Mouse (Mus musculus) lung, embryonic 16.5 days (tissue): ENCODE results near the gene 4930518I15Rik. TPM values are rescaled to one million over a fixed set of nuclear protein-coding genes. Genes with fewer than 3 reads are reported as not detected.

ENCODE experiments used
- ATAC-seq: fragments of 200-750 bp; cut with Nextera tagmentation; 2 replicates; pipeline ENCODE4 v1.8.0; 2017; ENCODE audit warnings: low read depth, mild to moderate bottlenecking, moderate library complexity
- H3K27ac ChIP-seq: fragments of 300-500 bp; sonication (generic); 2 replicates; pipeline ENCODE4 v1.5.1; 2014; ENCODE audit warnings: mild to moderate bottlenecking, control low read depth, low read length
- H3K27me3 ChIP-seq: fragments of 300-500 bp; sonication (generic); 2 replicates; pipeline ENCODE4 v1.6.1; 2014; ENCODE audit warnings: low read depth, low read length, mixed read lengths; ENCODE audit not compliant: control insufficient read depth, insufficient read depth
- H3K36me3 ChIP-seq: fragments of 300-500 bp; sonication (generic); 2 replicates; pipeline ENCODE4 v1.6.1; 2014; ENCODE audit warnings: low read length; ENCODE audit not compliant: control insufficient read depth, insufficient read depth
- H3K4me1 ChIP-seq: fragments of 300-500 bp; sonication (generic); replicated peaks from 2 replicates; pipeline ENCODE4 v1.6.1; 2014; ENCODE audit warnings: low read length, mixed read lengths; ENCODE audit not compliant: control insufficient read depth, insufficient read depth
- H3K4me2 ChIP-seq: fragments of 300-500 bp; sonication (generic); 2 replicates; pipeline ENCODE4 v1.6.1; 2014; ENCODE audit warnings: low read depth, low read length, control low read depth
- H3K4me3 ChIP-seq: fragments of 300-500 bp; sonication (generic); 2 replicates; pipeline ENCODE4 v1.5.1; 2014; ENCODE audit warnings: mild to moderate bottlenecking, low read length, control low read depth
- H3K9ac ChIP-seq: fragments of 300-500 bp; sonication (generic); 2 replicates; pipeline ENCODE4 v1.6.1; 2014; ENCODE audit warnings: low read length, control low read depth
- H3K9me3 ChIP-seq: fragments of 300-500 bp; sonication (generic); 2 replicates; pipeline ENCODE4 v1.6.1; 2016; ENCODE audit warnings: low read length; ENCODE audit not compliant: control insufficient read depth
- WGBS: fragments of 180-500 bp; shearing (Covaris S2); extraction: QIAGEN DNeasy Blood & Tissue Kit; methylation state at CpG from one replicate; pipeline ENCODE4 v1.1.7; 2014; 5-methylcytosine and 5-hydroxymethylcytosine counted together
- polyA plus RNA-seq: library from polyadenylated mRNA; unstranded; fragments of >200 nt; fragmentation: Nextera tagmentation; extraction: Ambion mirVana; gene quantifications from 2 replicates; pipeline ENCODE4 v1.2.1, GENCODE M21; 2015

Gene 4930518I15Rik
- polyA plus RNA-seq, 1 experiment from 2014 or later: 7.6 TPM

DNA sequence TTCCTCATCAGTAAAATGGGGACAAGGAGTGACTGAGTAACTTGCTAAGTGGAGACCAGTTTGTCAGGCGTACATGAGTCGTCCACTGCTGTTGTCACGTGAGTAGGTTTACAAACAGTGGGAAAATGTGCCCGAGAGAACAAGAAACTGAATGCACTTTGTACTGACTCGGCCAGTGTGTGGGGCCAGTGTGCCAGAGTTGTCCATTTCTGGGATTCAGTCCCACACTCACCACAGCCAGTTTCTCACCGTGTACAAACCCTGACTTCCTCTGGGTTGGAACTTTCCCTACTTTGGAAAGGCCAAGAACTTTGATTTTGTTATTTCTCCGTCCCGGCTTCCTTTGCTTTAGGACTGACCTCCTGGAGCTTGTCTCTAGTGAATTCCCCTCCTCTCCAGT lies 11.2 kb upstream of the 4930518I15Rik start:
- Histone ChIP-seq H3K4me3 (no peak overlapping the region), H3K4me1 (peaks cover 21% of the 10 kb centered on the region), H3K27me3 (no peaks in the 10 kb centered on the region), H3K9ac (no peak overlapping the region), H3K36me3 (peaks cover 14% of the 10 kb centered on the region), H3K9me3 (no peaks in the 10 kb centered on the region), H3K27ac (no peak overlapping the region), H3K4me2 (no peak overlapping the region)
- 70% methylated on average over 8 of the region's 8 CpGs for WGBS
- no peak for ATAC-seq

DNA sequence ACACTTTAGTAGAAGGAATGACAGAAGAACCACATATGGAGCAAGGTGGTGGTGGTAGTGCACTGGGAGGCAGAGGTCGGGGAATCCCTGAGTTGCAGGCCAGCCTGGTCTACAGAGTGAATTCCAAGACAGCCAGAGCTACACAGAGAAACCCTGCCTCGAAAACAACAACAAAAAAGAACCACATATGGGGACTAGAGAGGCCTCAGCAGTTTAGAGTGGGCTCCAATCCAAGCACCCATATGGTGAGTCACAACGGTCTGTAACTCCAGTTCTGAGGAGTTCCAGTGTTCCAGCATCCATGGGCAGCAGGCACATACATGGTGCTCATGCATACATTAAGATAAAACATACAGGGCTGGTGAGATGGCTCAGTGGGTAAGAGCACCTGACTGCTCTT lies 6.7 kb upstream of the 4930518I15Rik start:
- peak overlapping the region; percentile 61 for H3K4me2 ChIP-seq
- peak overlapping the region; percentile 98 for H3K4me3 ChIP-seq
- no peaks in the 10 kb centered on the region for H3K27me3 ChIP-seq
- peak overlapping the region; percentile 99 for H3K9ac ChIP-seq
- H3K27ac ChIP-seq: peak overlapping the region; percentile 94
- peaks cover 18% of the 10 kb centered on the region for H3K4me1 ChIP-seq
- WGBS: 62% methylated on average over 3 of the region's 3 CpGs
- ATAC-seq: no peak
- peaks cover 5% of the 10 kb centered on the region; the same call in 1 of the 2 replicates for H3K36me3 ChIP-seq
- H3K9me3 ChIP-seq: no peaks in the 10 kb centered on the region

DNA sequence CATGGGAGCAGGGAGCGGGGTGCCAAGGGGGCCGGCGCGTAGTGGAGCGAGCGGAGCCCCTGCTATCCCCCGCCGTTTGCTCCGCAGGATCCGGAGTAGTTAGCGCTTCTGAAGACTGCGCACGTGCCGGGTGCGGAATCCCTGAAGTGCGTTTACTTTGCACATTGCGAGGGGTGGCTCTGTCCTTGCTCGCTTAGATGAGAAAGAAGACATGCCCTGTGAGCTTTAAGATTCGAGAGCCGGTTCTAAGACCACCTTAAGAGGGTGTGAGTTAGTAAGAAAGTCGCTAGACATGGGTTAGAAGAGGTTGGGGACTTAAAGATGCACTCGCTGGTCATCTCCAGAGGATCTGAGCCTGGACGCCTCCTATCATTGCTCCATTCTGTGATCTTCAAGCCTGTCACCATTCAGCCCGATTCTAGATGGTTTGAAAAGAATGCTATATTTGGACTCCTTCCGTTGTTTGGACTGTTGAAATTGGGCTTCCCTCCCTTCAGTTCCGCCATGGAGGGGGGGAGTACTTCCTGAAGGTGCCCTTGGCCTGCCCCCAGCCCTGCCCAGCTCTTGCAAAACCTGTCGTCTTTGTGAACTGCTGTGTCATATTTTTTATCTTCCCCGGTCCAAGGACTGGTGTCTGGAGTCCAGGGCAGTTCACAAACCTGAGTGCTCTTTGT lies 5.9 kb upstream of the 4930518I15Rik start:
- H3K36me3 ChIP-seq: peaks cover 5% of the 10 kb centered on the region; the same call in 1 of the 2 replicates

DNA sequence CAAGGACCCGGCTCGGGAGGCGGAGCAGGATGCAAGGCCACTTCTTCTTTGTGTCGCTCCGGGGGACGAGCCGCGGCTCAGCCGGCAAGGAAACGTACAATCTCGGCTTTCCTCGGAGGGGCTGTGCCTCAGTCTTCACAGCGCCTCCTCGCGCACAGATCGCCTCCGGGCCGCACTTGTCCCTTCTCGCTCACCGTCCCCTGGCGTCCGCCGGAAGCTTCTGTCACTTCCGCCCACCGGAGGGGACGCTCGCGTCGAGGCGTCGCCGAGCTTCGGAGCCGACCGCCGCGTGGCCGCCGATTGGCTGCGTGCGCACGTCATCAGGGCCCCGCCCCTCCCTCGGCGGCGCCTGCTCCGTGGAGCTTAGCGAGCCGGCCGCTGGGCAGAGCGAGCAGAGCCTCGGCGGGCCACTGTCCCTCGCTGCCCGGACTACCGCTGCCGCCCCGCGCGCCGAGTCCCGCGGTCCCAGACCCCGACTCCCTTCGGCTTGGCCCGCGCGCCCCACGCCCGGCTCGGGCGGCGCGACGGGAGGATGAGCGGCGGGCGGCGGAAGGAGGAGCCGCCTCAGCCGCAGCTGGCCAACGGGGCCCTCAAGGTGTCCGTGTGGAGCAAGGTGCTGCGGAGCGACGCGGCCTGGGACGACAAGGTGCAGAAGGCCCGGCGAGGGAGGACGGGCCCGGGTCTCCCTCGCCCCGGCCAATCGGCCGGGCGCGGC lies 5.2 kb upstream of the 4930518I15Rik start, which contains the start of gene Rab5if:
TSS of gene Rab5if (plus strand) at position 357 of the 715 bp plus-strand sequence.
- Histone ChIP-seq H3K27me3 (no peaks in the 10 kb centered on the region), H3K9me3 (no peaks in the 10 kb centered on the region)

More for the DNA sequence above, 5.9 kb upstream of the 4930518I15Rik start:
- ATAC-seq: peak; percentile 3; the same call in 1 of the 2 replicates
- Histone ChIP-seq H3K9ac (peak overlapping the region; percentile 99), H3K4me2 (peak overlapping the region; percentile 61), H3K27ac (peak overlapping the region; percentile 94), H3K4me1 (peaks cover 18% of the 10 kb centered on the region), H3K27me3 (no peaks in the 10 kb centered on the region), H3K9me3 (no peaks in the 10 kb centered on the region), H3K4me3 (peak overlapping the region; percentile 98)
- 1% methylated on average over 28 of the region's 28 CpGs for WGBS

DNA sequence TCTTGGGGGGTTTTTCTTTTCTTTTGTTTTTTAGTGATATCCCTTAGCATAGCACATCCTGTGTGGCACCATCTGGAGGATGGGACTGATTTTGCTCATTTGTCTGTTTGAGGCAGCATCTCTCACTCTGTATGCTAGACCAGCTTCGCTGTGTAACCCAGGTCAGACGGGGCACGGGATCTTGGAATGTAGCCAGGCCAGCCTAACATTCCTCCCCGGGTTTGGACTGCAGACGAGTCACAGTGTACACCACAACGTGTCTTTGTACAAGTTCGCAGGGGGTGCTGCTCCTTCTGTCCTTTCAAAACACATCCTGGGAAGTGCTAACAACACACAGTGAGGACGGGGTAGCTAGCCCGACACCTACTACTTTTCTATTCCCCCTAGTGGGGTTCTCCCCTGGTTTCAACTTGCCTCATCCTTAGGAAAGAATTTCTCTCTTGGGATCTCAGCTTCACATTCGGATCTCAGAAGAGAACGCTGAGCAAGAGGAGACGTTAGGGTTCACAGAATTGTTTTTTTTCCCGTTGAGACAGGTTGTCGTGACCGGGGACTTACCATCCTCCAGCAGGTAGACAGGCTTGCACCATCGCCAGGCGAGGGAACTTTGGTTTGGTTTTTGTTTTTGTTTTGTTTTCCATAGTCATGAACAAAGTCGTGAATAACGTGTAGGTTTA lies 4.4 kb upstream of the 4930518I15Rik start:
- Histone ChIP-seq H3K9me3 (no peaks in the 10 kb centered on the region), H3K36me3 (peaks cover 5% of the 10 kb centered on the region; the same call in 1 of the 2 replicates), H3K9ac (peak overlapping the region; percentile 69), H3K4me1 (peaks cover 20% of the 10 kb centered on the region), H3K4me2 (peak overlapping the region; percentile 78), H3K27ac (peak overlapping the region; percentile 97), H3K27me3 (no peaks in the 10 kb centered on the region), H3K4me3 (peak overlapping the region; percentile 98)
- WGBS: 0% methylated on average over 19 of the region's 19 CpGs
- no peak for ATAC-seq

More for the DNA sequence above, 5.2 kb upstream of the 4930518I15Rik start, which contains the start of gene Rab5if:
- peak within 1 kb of the TSS; percentile 99 for H3K9ac ChIP-seq
- 0% methylated on average over 80 of the region's 98 CpGs for WGBS
- peaks cover 5% of the 10 kb centered on the region; the same call in 1 of the 2 replicates for H3K36me3 ChIP-seq
- H3K4me2 ChIP-seq: peak within 1 kb of the TSS; percentile 78
- peak; percentile 97 for ATAC-seq
- peak within 1 kb of the TSS; percentile 97 for H3K27ac ChIP-seq
- peak within 1 kb of the TSS; percentile 98 for H3K4me3 ChIP-seq
- peaks cover 20% of the 10 kb centered on the region for H3K4me1 ChIP-seq

DNA sequence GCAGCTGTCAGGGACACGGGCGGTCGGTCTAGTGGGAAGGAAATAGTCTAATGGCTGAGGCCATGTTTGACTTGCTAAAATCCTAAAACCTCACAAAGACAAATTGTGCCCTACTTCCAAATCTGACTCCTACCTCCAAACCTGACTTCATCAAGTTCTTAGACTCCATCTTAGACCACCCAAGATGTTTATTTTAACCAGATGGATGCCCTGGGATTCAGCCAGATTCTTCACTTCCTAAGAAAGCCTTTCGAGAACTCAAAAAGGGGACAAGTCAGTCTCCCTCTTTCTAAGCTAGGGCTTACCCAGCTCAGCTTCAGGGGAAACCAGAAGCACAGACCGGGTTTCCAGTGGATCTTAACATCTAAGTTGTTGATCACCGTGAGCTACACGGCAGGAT lies 925 bp upstream of the 4930518I15Rik start:
- H3K27ac ChIP-seq: peak overlapping the region; percentile 40
- H3K9ac ChIP-seq: peak overlapping the region; percentile 35; the same call in 1 of the 2 replicates
- no peak for ATAC-seq
- peaks cover 7% of the 10 kb centered on the region for H3K36me3 ChIP-seq
- H3K4me1 ChIP-seq: peaks cover 9% of the 10 kb centered on the region
- H3K4me3 ChIP-seq: no peak overlapping the region
- H3K9me3 ChIP-seq: no peaks in the 10 kb centered on the region
- WGBS: 53% methylated on average over 7 of the region's 7 CpGs
- H3K27me3 ChIP-seq: no peaks in the 10 kb centered on the region
- no peak overlapping the region for H3K4me2 ChIP-seq

DNA sequence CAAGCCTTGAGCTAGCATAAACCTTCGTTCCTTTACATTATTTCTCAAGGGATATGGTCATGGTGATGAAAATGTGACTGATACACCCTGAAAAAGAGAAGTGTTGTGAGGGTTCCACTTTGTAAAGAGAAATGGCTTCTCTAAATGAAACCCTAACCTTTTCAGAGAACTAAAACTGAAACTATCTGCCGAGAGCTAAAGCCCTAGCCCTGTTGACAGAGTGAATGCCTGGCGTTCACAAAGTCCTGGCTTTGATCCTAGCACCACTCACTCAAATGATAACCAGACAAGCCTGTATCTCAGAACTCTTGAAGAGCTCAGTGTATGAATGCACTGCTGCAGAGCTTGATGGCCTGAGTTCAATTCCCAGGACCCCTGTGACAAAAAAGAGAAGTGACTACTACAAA lies 358 bp downstream of the 4930518I15Rik start:
- peaks cover 7% of the 10 kb centered on the region for H3K36me3 ChIP-seq
- H3K9ac ChIP-seq: no peak overlapping the region
- H3K27ac ChIP-seq: peak overlapping the region; percentile 34
- H3K27me3 ChIP-seq: no peaks in the 10 kb centered on the region
- no peak overlapping the region for H3K4me3 ChIP-seq
- no peak overlapping the region for H3K4me2 ChIP-seq
- no peak for ATAC-seq
- peaks cover 9% of the 10 kb centered on the region for H3K4me1 ChIP-seq
- no peaks in the 10 kb centered on the region for H3K9me3 ChIP-seq
- 39% methylated on average over 3 of the region's 3 CpGs for WGBS

DNA sequence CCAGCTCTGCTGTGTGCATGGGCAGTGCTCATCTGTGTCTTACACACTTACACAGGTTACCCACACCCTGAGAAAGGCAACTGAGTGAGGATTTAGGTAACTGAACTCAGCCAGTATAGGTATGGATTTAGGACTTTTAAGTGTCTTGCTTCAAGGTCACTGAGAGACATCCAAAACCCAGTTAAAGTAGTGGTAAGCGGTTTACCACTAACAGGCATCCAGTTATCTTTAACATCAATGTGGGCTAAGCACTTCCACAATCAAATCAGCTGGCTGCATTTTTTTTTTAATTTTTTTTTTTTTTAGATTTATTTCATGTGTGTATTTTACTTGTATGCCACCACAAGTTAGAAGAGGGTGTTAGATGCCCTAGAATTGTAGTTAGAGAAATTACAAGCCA lies 1.4 kb downstream of the 4930518I15Rik start:
- H3K4me2 ChIP-seq: no peak overlapping the region
- no peak overlapping the region for H3K27ac ChIP-seq
- no peaks in the 10 kb centered on the region for H3K27me3 ChIP-seq
- no peak for ATAC-seq
- 89% methylated on average over 1 of the region's 1 CpGs for WGBS
- H3K36me3 ChIP-seq: peaks cover 11% of the 10 kb centered on the region
- no peak overlapping the region for H3K4me3 ChIP-seq
- H3K9ac ChIP-seq: no peak overlapping the region
- H3K4me1 ChIP-seq: peaks cover 3% of the 10 kb centered on the region
- no peaks in the 10 kb centered on the region for H3K9me3 ChIP-seq
